Mouse (Mus musculus) regulatory T cell (primary cell): ENCODE results near the gene Mki67.

Experiments used
- in situ Hi-C: fragments of 300-600 bp; cut with MboI, MseI; formaldehyde crosslinking; loops from one replicate; pipeline ENCODE4 v1.15.1; 2025; ENCODE audit warnings: high pct_unique_total_duplicates

Gene Mki67

GRCm38 (mm10) chr7:135668852-135669739 is 47.1 kb downstream of the Mki67 start:
- in situ Hi-C loops: no loop called here

DNA sequence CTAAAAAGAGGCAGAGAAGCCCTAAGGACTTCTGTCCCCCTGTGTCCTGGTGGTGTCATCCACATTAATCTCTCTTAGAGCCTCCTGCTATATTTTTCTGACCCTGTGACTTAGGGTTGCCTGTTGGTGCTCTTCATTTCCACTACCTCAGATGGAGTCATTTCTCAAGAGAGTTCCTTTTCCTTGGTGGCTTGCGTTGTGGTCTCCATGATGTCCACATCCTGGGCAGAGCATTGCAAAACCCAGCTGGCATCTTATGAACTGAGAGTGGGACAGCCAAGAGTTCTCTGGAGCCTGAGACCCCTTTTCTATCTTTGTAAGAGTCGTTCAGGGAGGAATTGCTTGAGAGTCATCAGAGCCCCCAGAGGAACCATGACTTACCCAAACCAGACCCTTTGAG is 49.8 kb downstream of the Mki67 start:
- in situ Hi-C loops: no loop called here

- in situ Hi-C loops: no loop called here
These were observed 52.0 kb downstream of the Mki67 start for GRCm38 (mm10) chr7:135664211-135664610.

GRCm38 (mm10) chr7:135660314-135660713 is 55.8 kb downstream of the Mki67 start:
- in situ Hi-C loops: no loop called here

DNA sequence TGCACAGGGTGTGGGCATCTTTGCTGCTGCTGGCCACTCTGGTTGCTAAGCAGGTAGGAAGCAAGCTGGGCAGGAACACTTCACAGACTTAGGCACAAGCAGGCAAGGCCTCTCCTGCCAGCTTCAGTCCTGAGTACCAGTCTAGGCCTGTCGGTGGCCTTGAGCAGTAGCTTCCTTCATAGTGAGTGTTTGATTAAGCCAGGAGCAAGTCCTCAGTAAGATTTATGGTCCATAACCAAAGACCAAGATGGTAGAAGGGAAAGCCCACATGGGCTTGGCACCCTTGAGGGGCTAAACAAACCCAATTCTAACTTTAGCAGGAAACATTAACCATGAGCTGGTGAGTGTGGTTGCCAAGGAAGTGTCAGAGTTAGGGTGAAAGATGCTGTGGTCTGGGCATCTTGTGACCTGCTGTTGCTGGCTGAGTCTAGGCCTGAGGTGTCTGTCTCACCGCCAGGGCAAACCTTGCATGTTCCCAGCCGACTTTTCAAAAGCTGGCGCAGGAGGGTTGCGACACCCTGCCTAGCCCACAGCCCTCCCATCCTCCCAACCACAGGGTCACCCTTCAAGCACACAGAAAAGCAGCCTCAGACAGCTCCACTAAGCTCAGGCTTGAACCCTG is 56.7 kb downstream of the Mki67 start:
- in situ Hi-C loops: no loop called here

- in situ Hi-C loops: no loop called here
These were observed 58.0 kb downstream of the Mki67 start for GRCm38 (mm10) chr7:135658150-135658549.

DNA sequence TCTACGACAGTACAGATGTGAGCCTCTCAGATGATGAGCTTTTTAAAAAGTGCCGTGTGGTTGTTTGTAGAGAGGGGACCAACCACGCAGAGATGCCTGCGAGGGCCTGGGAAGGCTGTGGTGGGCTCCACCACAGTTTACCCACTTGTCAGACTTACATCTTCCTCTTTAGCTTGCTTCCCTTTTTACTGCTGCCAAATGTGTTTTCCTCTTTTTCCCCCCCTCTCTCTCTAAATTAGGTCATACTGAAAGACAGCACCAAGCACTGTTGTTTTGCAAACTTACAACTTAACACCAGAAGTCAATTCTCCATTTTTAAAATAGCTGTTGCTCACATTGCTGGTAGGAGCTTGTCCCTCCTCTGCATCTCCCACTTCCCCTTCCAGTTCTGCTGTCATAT is 61.0 kb downstream of the Mki67 start:
- in situ Hi-C loops: no loop called here

DNA sequence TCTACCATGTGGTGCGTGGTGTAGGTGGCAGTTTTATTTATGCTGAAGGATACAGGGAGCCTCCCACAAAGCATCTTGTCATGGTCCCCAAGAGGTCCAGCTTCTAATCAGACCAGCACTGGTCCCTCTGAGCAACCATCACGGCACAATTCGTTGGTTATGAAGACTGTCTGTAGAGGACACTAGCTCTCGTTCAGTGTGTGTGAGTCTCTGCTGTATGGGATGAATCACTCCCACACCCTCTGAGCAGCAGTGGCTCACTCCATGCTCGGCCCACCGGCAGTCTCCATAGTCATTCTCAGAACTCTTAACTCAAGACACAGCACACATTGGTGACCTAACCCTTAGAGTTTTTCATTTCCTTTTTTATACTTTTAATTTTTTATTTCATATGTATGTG is 61.9 kb downstream of the Mki67 start:
- in situ Hi-C loops: no loop called here

DNA sequence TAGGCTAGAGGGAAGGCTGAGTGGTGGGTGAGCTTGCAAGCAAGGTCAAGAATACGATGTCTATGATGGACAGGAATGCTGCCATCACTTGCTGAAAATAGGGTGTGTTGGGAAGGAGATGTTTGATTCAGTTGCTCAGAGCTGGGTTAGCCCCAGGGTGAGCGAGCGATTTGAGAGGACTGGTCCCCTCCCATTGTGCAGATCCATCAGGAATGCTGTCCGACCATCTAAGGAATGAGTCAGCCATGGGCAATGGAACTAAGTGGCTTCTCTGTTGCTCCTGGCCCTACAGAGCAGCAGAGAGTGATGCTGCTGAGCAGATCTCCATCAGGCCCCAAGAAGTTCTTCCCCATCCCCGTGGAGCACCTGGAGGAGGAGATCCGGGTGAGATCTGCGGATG is 62.6 kb downstream of the Mki67 start:
- in situ Hi-C loops: no loop called here

GRCm38 (mm10) chr7:135652781-135653180 is 63.4 kb downstream of the Mki67 start:
- in situ Hi-C loops: no loop called here

GRCm38 (mm10) chr7:135651831-135652511 is 64.2 kb downstream of the Mki67 start:
- in situ Hi-C loops: no loop called here

GRCm38 (mm10) chr7:135650061-135650460 is 66.1 kb downstream of the Mki67 start:
- in situ Hi-C loops: no loop called here

DNA sequence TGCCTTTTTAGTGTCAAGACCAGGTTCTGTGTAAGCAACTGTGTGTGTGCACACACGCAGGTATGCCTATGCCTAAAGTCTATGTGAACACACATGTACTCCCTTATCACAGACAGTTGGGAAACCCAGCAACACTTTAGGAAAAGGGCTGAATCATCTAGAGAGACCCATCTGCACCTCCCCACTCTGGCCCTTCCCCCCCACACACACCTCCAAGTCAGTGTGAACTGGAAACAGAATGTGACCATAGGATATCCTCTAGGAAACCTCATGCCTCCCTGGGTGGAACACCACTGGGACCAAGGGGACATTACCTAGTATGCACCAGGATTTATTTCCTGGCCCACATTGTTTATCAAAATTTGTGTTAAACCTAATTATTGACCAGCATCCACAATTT is 66.9 kb downstream of the Mki67 start:
- in situ Hi-C loops: no loop called here

DNA sequence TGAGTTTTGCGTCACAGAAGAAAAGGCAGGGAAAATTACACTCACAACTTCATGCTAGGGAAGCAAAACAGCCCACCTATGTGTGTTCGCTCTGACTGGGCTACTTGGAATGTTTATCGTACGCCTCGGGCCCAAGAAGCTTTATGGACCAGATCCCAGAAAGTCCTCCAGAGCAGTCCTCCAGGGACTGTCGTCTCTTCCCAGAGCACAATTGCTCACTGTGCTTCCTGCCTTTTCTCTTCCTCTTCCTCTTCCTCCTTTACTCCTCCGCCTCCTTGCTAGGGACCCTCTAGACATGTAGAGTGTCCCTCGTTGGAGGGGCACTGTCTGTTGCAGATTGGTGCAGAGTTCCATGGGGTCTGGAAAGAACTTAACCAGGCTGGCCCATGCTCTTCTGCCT is 67.3 kb downstream of the Mki67 start:
- in situ Hi-C loops: no loop called here

DNA sequence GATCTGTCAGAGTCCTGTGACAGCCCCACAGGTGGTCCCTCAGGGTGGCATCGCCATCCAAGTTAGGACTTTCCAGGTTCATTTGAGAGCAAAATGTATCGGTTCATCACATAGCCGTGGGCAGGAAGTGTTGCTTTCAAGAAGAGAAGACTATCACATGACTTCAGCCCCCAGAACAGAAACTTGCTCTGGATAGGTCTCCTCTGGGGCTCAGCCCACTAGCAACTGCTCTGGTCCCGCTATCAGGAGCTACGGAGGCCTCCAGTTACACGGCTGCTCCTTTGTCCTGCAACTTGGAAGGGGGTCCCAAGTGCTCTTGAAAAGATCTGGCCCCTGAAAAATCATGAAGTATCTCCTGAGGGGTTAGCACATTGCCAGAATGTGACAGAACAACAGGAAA is 69.2 kb downstream of the Mki67 start:
- in situ Hi-C loops: no loop called here

DNA sequence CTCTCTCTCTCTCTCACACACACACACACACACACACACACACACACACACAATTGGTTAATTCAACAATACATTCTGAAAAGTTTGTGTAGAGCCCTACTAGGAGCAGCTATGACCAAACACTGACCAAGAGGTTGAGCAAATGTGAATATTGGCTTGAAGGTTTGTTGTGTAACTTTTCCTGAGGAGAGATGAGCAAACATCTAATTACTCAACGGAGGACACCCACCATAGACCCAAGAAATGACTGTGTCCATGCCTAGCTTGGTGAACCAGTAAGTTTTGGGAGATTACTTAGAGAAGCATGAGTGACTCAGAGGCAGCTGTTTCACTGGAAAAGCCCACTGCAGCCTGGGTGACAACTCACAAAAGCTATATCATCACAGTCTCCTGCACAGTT is 71.7 kb downstream of the Mki67 start:
- in situ Hi-C loops: no loop called here

DNA sequence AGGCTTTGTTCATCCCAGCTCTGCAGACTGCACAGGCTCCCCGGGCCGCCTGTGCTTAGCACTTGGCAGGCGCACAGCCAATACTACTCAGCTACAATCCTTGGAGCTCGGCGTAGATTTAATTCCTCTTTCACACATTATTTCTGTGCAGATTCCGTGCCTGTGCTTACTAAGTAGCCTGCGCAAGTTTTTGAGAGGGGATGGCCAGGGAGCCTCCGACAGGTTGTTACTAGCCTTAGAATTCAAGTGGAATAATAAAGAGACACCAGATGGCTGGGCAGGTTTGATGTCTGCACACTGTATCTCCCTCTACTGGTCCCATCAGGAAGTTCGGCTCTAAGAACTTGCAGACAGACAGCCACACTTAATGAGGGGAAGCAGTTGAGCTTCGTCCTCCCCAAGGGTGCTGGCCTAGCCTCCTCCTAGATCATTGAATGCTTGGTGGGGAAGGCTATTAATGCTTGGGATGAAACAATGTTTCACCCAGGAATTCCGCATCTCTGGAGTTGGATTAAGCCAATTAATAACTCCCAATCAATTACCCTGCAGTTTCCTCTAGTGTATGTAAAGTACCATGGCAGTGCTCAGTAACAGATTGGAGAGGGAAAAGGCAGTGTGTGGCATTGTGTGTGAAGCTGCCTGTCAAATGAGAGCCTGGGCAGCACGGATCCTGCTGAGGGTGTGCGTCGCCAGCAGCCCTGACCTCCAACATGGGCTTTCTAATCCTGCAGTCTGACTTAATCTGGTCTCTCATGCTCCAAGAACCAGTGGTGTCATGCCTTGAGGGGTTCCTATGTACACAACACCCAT is 74.3 kb downstream of the Mki67 start:
- in situ Hi-C loops: no loop called here
